Mouse (Mus musculus): ENCODE results near the gene Ccdc121. TPM values are rescaled to one million over a fixed set of nuclear protein-coding genes. Genes with fewer than 3 reads are reported as not detected.

Gene Ccdc121
- polyA plus RNA-seq (2012; rRNA removed): not detected in 2 replicates

- Histone ChIP-seq H3K27ac (ENCODE audit: control insufficient read depth, insufficient read depth, low read length) (no peak within 1 kb of the TSS), H3K4me3 (ENCODE audit: control insufficient read depth, insufficient read depth, low read length) (no peak within 1 kb of the TSS), H3K27me3 (ENCODE audit: control insufficient read depth, insufficient read depth, low read length) (no peaks in the 10 kb centered on the region), H3K36me3 (ENCODE audit: control insufficient read depth, insufficient read depth, low read length) (no peaks in the 10 kb centered on the region), H3K4me1 (replicated peaks; ENCODE audit: control insufficient read depth, insufficient read depth, low read length) (no peaks in the 10 kb centered on the region)
- TF ChIP-seq CTCF (IDR thresholded peaks at IDR 0.05; ENCODE audit: borderline replicate concordance, control insufficient read depth, extremely low read depth, insufficient read depth, low read length, poor library complexity) (no peak), POLR2A (IDR thresholded peaks at IDR 0.05; ENCODE audit: control insufficient read depth, extremely low read depth, insufficient read depth, low read length, poor library complexity) (no peak)
- 86% methylated on average over 4 of the region's 4 CpGs for WGBS
- DNase-seq: no peak
These were observed at the start of gene Ccdc121 for GRCm38 (mm10) chr1:181511307-181511706. Gene Ccdc121, minus strand, starts transcription at chr1:181511451.

- WGBS: 85% methylated on average over 6 of the region's 6 CpGs
- DNase-seq: no peak
- no peaks in the 10 kb centered on the region for H3K4me1 ChIP-seq (replicated peaks; ENCODE audit: control insufficient read depth, insufficient read depth, low read length)
- TF ChIP-seq POLR2A (IDR thresholded peaks at IDR 0.05; ENCODE audit: control insufficient read depth, extremely low read depth, insufficient read depth, low read length, poor library complexity): no peak
- TF ChIP-seq CTCF (IDR thresholded peaks at IDR 0.05; ENCODE audit: borderline replicate concordance, control insufficient read depth, extremely low read depth, insufficient read depth, low read length, poor library complexity): no peak
- no peaks in the 10 kb centered on the region for H3K36me3 ChIP-seq (ENCODE audit: control insufficient read depth, insufficient read depth, low read length)
- no peak overlapping the region for H3K27ac ChIP-seq (ENCODE audit: control insufficient read depth, insufficient read depth, low read length)
- no peak overlapping the region for H3K4me3 ChIP-seq (ENCODE audit: control insufficient read depth, insufficient read depth, low read length)
- no peaks in the 10 kb centered on the region for H3K27me3 ChIP-seq (ENCODE audit: control insufficient read depth, insufficient read depth, low read length)
These were observed 49.1 kb upstream of the Ccdc121 start for GRCm38 (mm10) chr1:181560325-181560724.

DNA sequence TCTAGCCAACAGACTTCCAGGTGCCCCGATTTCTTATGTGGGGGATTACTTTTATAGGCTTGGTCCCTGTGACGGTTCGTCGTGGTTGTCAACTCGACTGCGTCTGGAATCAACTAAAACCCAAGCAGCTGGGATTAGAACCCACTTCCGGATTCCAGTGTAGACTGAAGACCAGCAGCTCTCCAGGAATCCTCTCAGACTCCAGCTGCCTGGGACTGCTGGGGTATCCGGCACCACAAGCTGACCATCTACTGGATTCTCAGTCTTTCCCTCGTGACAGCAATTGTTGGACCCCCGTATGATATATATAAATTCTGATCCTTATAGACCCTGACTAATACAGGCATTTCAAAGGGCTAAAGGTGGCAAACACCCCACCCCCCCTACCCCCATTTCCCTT is 48.4 kb upstream of the Ccdc121 start:
- TF ChIP-seq CTCF (IDR thresholded peaks at IDR 0.05; ENCODE audit: borderline replicate concordance, control insufficient read depth, extremely low read depth, insufficient read depth, low read length, poor library complexity) (no peak), POLR2A (IDR thresholded peaks at IDR 0.05; ENCODE audit: control insufficient read depth, extremely low read depth, insufficient read depth, low read length, poor library complexity) (no peak)
- 90% methylated on average over 10 of the region's 10 CpGs for WGBS

DNA sequence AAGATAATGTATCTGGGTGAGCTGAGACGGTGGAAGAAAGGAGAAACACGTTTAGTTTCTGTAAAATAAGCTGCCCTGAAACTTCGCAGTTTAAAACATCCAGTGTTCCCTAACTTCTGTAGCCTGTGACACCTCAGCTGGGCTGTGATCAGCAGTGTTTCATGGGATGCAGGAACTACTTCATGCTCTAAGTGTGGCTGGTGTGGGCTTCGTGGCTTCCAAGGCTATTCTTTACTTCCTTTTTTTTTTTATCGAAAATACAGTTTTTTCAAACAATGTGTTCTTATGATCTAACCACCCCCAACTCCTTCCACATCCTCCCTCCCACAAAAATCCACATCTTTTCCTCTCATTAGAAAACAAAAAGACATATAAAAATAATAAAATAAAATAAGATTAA is 44.2 kb upstream of the Ccdc121 start:
- no peak overlapping the region for H3K27ac ChIP-seq (ENCODE audit: control insufficient read depth, insufficient read depth, low read length)
- H3K4me3 ChIP-seq (ENCODE audit: control insufficient read depth, insufficient read depth, low read length): no peak overlapping the region
- no peaks in the 10 kb centered on the region for H3K27me3 ChIP-seq (ENCODE audit: control insufficient read depth, insufficient read depth, low read length)
- no peaks in the 10 kb centered on the region for H3K36me3 ChIP-seq (ENCODE audit: control insufficient read depth, insufficient read depth, low read length)
- no peak for TF ChIP-seq CTCF (IDR thresholded peaks at IDR 0.05; ENCODE audit: borderline replicate concordance, control insufficient read depth, extremely low read depth, insufficient read depth, low read length, poor library complexity)
- no peak for TF ChIP-seq POLR2A (IDR thresholded peaks at IDR 0.05; ENCODE audit: control insufficient read depth, extremely low read depth, insufficient read depth, low read length, poor library complexity)
- no peaks in the 10 kb centered on the region for H3K4me1 ChIP-seq (replicated peaks; ENCODE audit: control insufficient read depth, insufficient read depth, low read length)
- DNase-seq: no peak
- WGBS: 16% methylated on average over 5 of the region's 5 CpGs

More for the DNA sequence above, 48.4 kb upstream of the Ccdc121 start:
- no peak for DNase-seq
- H3K27me3 ChIP-seq (ENCODE audit: control insufficient read depth, insufficient read depth, low read length): no peaks in the 10 kb centered on the region
- no peaks in the 10 kb centered on the region for H3K4me1 ChIP-seq (replicated peaks; ENCODE audit: control insufficient read depth, insufficient read depth, low read length)
- H3K36me3 ChIP-seq (ENCODE audit: control insufficient read depth, insufficient read depth, low read length): no peaks in the 10 kb centered on the region
- H3K4me3 ChIP-seq (ENCODE audit: control insufficient read depth, insufficient read depth, low read length): no peak overlapping the region
- H3K27ac ChIP-seq (ENCODE audit: control insufficient read depth, insufficient read depth, low read length): no peak overlapping the region

- H3K27ac ChIP-seq (ENCODE audit: control insufficient read depth, insufficient read depth, low read length): no peak overlapping the region
- no peaks in the 10 kb centered on the region for H3K27me3 ChIP-seq (ENCODE audit: control insufficient read depth, insufficient read depth, low read length)
- no peaks in the 10 kb centered on the region for H3K4me1 ChIP-seq (replicated peaks; ENCODE audit: control insufficient read depth, insufficient read depth, low read length)
- no peak for DNase-seq
- H3K36me3 ChIP-seq (ENCODE audit: control insufficient read depth, insufficient read depth, low read length): no peaks in the 10 kb centered on the region
- TF ChIP-seq CTCF (IDR thresholded peaks at IDR 0.05; ENCODE audit: borderline replicate concordance, control insufficient read depth, extremely low read depth, insufficient read depth, low read length, poor library complexity) (no peak), POLR2A (IDR thresholded peaks at IDR 0.05; ENCODE audit: control insufficient read depth, extremely low read depth, insufficient read depth, low read length, poor library complexity) (no peak)
- H3K4me3 ChIP-seq (ENCODE audit: control insufficient read depth, insufficient read depth, low read length): no peak overlapping the region
- WGBS: 44% methylated on average over 10 of the region's 10 CpGs
These were observed 41.5 kb upstream of the Ccdc121 start for GRCm38 (mm10) chr1:181552533-181553410.

- Histone ChIP-seq H3K27me3 (ENCODE audit: control insufficient read depth, insufficient read depth, low read length) (no peaks in the 10 kb centered on the region), H3K4me1 (replicated peaks; ENCODE audit: control insufficient read depth, insufficient read depth, low read length) (no peaks in the 10 kb centered on the region), H3K27ac (ENCODE audit: control insufficient read depth, insufficient read depth, low read length) (no peak overlapping the region), H3K36me3 (ENCODE audit: control insufficient read depth, insufficient read depth, low read length) (no peaks in the 10 kb centered on the region), H3K4me3 (ENCODE audit: control insufficient read depth, insufficient read depth, low read length) (no peak overlapping the region)
- whole genome bisulfite sequencing: 75% methylated on average over 5 of the region's 5 CpGs
- no peak for TF ChIP-seq POLR2A (IDR thresholded peaks at IDR 0.05; ENCODE audit: control insufficient read depth, extremely low read depth, insufficient read depth, low read length, poor library complexity)
- no peak for TF ChIP-seq CTCF (IDR thresholded peaks at IDR 0.05; ENCODE audit: borderline replicate concordance, control insufficient read depth, extremely low read depth, insufficient read depth, low read length, poor library complexity)
- no peak for DNase-seq
These were observed 39.6 kb upstream of the Ccdc121 start for GRCm38 (mm10) chr1:181550826-181551225.
